Mouse (Mus musculus) hindbrain, embryonic 11.5 days (tissue): Measurements from ENCODE around the gene Ap1b1. TPM values are rescaled to one million over a fixed set of nuclear protein-coding genes. Genes with fewer than 3 reads are reported as not detected.
"Not testable (repeated sequence)": the region's sequence is repeated elsewhere in the genome, so short reads cannot be mapped to it uniquely, and the experiment has no call there.

Experiments used
- ATAC-seq: fragments of 200-750 bp; cut with Nextera tagmentation; 2 replicates; pipeline ENCODE4 v1.8.0; 2017; ENCODE audit warnings: mild to moderate bottlenecking, moderate TSS enrichment, moderate library complexity; ENCODE audit not compliant: low FRiP score
- DNase-seq: peaks from one replicate; pipeline ENCODE4 v3.0.0-alpha.2; 2015; ENCODE audit warnings: low spot score
- H3K27ac ChIP-seq: fragments of 300-500 bp; sonication (generic); 2 replicates; pipeline ENCODE4 v1.5.1; 2014; ENCODE audit warnings: mild to moderate bottlenecking, low read depth, low read length
- H3K27me3 ChIP-seq: fragments of 300-500 bp; sonication (generic); 2 replicates; pipeline ENCODE4 v1.6.1; 2014; ENCODE audit warnings: mild to moderate bottlenecking, low read length, moderate library complexity, mixed read lengths; ENCODE audit not compliant: control insufficient read depth, insufficient read depth
- H3K36me3 ChIP-seq: fragments of 300-500 bp; sonication (generic); 2 replicates; pipeline ENCODE4 v1.6.1; 2014; ENCODE audit warnings: mild to moderate bottlenecking, low read length, moderate library complexity, mixed read lengths; ENCODE audit not compliant: control insufficient read depth, insufficient read depth
- H3K4me1 ChIP-seq: fragments of 300-500 bp; sonication (generic); replicated peaks from 2 replicates; pipeline ENCODE4 v1.6.1; 2014; ENCODE audit warnings: low read length, mixed read lengths; ENCODE audit not compliant: control insufficient read depth, insufficient read depth
- H3K4me2 ChIP-seq: fragments of 300-500 bp; sonication (generic); replicated peaks from 2 replicates; pipeline ENCODE4 v1.6.1; 2014; ENCODE audit warnings: mild to moderate bottlenecking, low read depth, low read length
- H3K4me3 ChIP-seq: fragments of 300-500 bp; sonication (generic); 2 replicates; pipeline ENCODE4 v1.5.1; 2014; ENCODE audit warnings: low read depth, low read length
- H3K9ac ChIP-seq: fragments of 300-500 bp; sonication (generic); 2 replicates; pipeline ENCODE4 v1.6.1; 2014; ENCODE audit warnings: low read depth, low read length
- H3K9me3 ChIP-seq: fragments of 300-500 bp; sonication (generic); 2 replicates; pipeline ENCODE4 v1.6.1; 2016; ENCODE audit warnings: low read length; ENCODE audit not compliant: control insufficient read depth
- WGBS: fragments of 180-500 bp; shearing (Covaris S2); extraction: QIAGEN DNeasy Blood & Tissue Kit; methylation state at CpG from one replicate; pipeline ENCODE4 v1.1.7; 2014; 5-methylcytosine and 5-hydroxymethylcytosine counted together
- polyA plus RNA-seq: library from polyadenylated mRNA; unstranded; fragments of >200 nt; fragmentation: Nextera tagmentation; extraction: Ambion mirVana; gene quantifications from 2 replicates; pipeline ENCODE4 v1.2.1, GENCODE M21; 2014

The Ap1b1 gene
- polyA plus RNA-seq, 1 experiment from 2014 or later = 60.7 TPM

GRCm38 (mm10) chr11:5064282-5065055 lies 77.8 kb downstream of the Ap1b1 start:
- peak overlapping the region; percentile 48 for H3K4me3 ChIP-seq
- peaks cover 21% of the 10 kb centered on the region for H3K4me1 ChIP-seq
- no peaks in the 10 kb centered on the region for H3K9me3 ChIP-seq
- WGBS = 14% methylated on average over 38 of the region's 38 CpGs
- ATAC-seq (no peak), DNase-seq (peak; percentile 34)
- no peak overlapping the region for H3K27ac ChIP-seq
- peak overlapping the region; percentile 59 for H3K9ac ChIP-seq
- peaks cover 48% of the 10 kb centered on the region for H3K27me3 ChIP-seq
- H3K36me3 ChIP-seq = peaks cover 13% of the 10 kb centered on the region
- H3K4me2 ChIP-seq = peak overlapping the region; percentile 57

- ATAC-seq (peak; percentile 82), DNase-seq (peak; percentile 93)
- peak within 1 kb of the TSS; percentile 48 for H3K4me3 ChIP-seq
- no peak within 1 kb of the TSS for H3K27ac ChIP-seq
- peaks cover 13% of the 10 kb centered on the region for H3K36me3 ChIP-seq
- H3K27me3 ChIP-seq = peaks cover 40% of the 10 kb centered on the region
- WGBS = under 1% methylated on average over 29 of the region's 50 CpGs
- H3K9ac ChIP-seq = peak within 1 kb of the TSS; percentile 59
- peak within 1 kb of the TSS; percentile 57 for H3K4me2 ChIP-seq
- H3K4me1 ChIP-seq = peaks cover 19% of the 10 kb centered on the region
- no peaks in the 10 kb centered on the region for H3K9me3 ChIP-seq
Measured at GRCm38 (mm10) chr11:5065056-5065821, 78.6 kb downstream of the Ap1b1 start, which contains the start of gene Gas2l1. Gas2l1 (minus strand) TSS chr11:5065327.

- DNase-seq = no peak
- Histone ChIP-seq H3K27me3 (peaks cover 25% of the 10 kb centered on the region), H3K27ac (no peak overlapping the region), H3K9me3 (no peaks in the 10 kb centered on the region), H3K4me2 (no peak overlapping the region), H3K4me3 (no peak overlapping the region), H3K36me3 (peaks cover 19% of the 10 kb centered on the region), H3K4me1 (peaks cover 7% of the 10 kb centered on the region; the same call in 1 of the 2 replicates), H3K9ac (no peak overlapping the region)
- no peak for ATAC-seq
Measured at GRCm38 (mm10) chr11:5067063-5067462, 80.4 kb downstream of the Ap1b1 start.

GRCm38 (mm10) chr11:5068126-5068971 lies 81.7 kb downstream of the Ap1b1 start:
- no peak overlapping the region for H3K9ac ChIP-seq
- WGBS = 85% methylated on average over 9 of the region's 9 CpGs
- H3K36me3 ChIP-seq = peaks cover 28% of the 10 kb centered on the region
- ATAC-seq (no peak), DNase-seq (no peak)
- no peak overlapping the region for H3K4me2 ChIP-seq
- H3K27me3 ChIP-seq = peaks cover 12% of the 10 kb centered on the region
- no peak overlapping the region for H3K4me3 ChIP-seq
- no peaks in the 10 kb centered on the region for H3K9me3 ChIP-seq
- no peak overlapping the region for H3K27ac ChIP-seq
- no peaks in the 10 kb centered on the region; the same call in 1 of the 2 replicates for H3K4me1 ChIP-seq

- Histone ChIP-seq H3K27me3 (no peaks in the 10 kb centered on the region), H3K4me2 (no peak overlapping the region), H3K36me3 (peaks cover 18% of the 10 kb centered on the region), H3K4me1 (no peaks in the 10 kb centered on the region), H3K4me3 (no peak overlapping the region), H3K27ac (no peak overlapping the region), H3K9ac (no peak overlapping the region), H3K9me3 (no peaks in the 10 kb centered on the region)
- no peak for ATAC-seq
- 81% methylated on average over 4 of the region's 4 CpGs for WGBS
- DNase-seq = peak; percentile 57
Measured at GRCm38 (mm10) chr11:5074882-5075281, 88.3 kb downstream of the Ap1b1 start.

GRCm38 (mm10) chr11:5075760-5076159 lies 89.1 kb downstream of the Ap1b1 start:
- Histone ChIP-seq H3K4me1 (no peaks in the 10 kb centered on the region), H3K9ac (no peak overlapping the region), H3K36me3 (peaks cover 18% of the 10 kb centered on the region), H3K4me3 (no peak overlapping the region), H3K27ac (no peak overlapping the region), H3K27me3 (no peaks in the 10 kb centered on the region), H3K4me2 (no peak overlapping the region), H3K9me3 (no peaks in the 10 kb centered on the region)
- ATAC-seq (no peak), DNase-seq (no peak)

- H3K27ac ChIP-seq, H3K4me3 ChIP-seq, H3K27me3 ChIP-seq, H3K4me2 ChIP-seq, H3K9ac ChIP-seq, H3K4me1 ChIP-seq, ATAC-seq, DNase-seq, H3K9me3 ChIP-seq: not testable (repeated sequence)
- WGBS = 84% methylated on average over 4 of the region's 5 CpGs
- H3K36me3 ChIP-seq = peaks cover 17% of the 10 kb centered on the region
Measured at GRCm38 (mm10) chr11:5076843-5077242, 90.2 kb downstream of the Ap1b1 start.

GRCm38 (mm10) chr11:5089147-5089546 lies 102.5 kb downstream of the Ap1b1 start:
- DNase-seq = no peak
- 89% methylated on average over 1 of the region's 1 CpGs for WGBS
- peaks cover 12% of the 10 kb centered on the region for H3K36me3 ChIP-seq

More at GRCm38 (mm10) chr11:5089147-5089546, 102.5 kb downstream of the Ap1b1 start:
- no peaks in the 10 kb centered on the region for H3K27me3 ChIP-seq
- H3K9ac ChIP-seq = no peak overlapping the region
- no peaks in the 10 kb centered on the region for H3K9me3 ChIP-seq
- no peaks in the 10 kb centered on the region for H3K4me1 ChIP-seq
- no peak overlapping the region for H3K4me2 ChIP-seq
- no peak for ATAC-seq
- H3K27ac ChIP-seq = no peak overlapping the region
- no peak overlapping the region for H3K4me3 ChIP-seq
